Mouse (Mus musculus) forebrain, embryonic 12.5 days (tissue): ENCODE data around the gene Alkbh7. TPM values are rescaled to one million over a fixed set of nuclear protein-coding genes. Genes with fewer than 3 reads are reported as not detected.

Experiments used
- ATAC-seq: fragments of 200-750 bp; cut with Nextera tagmentation; 2 replicates; pipeline ENCODE4 v1.8.0; 2017; ENCODE audit warnings: moderate TSS enrichment; ENCODE audit not compliant: low FRiP score
- H3K27ac ChIP-seq: fragments of 300-500 bp; sonication (generic); 2 replicates; pipeline ENCODE4 v1.5.1; 2016; ENCODE audit warnings: mild to moderate bottlenecking
- H3K27me3 ChIP-seq: fragments of 300-500 bp; sonication (generic); 2 replicates; pipeline ENCODE4 v1.6.1; 2016; ENCODE audit warnings: mild to moderate bottlenecking
- H3K36me3 ChIP-seq: fragments of 300-500 bp; sonication (generic); replicated peaks from 2 replicates; pipeline ENCODE4 v1.6.1; 2016; ENCODE audit warnings: mild to moderate bottlenecking
- H3K4me1 ChIP-seq: fragments of 300-500 bp; sonication (generic); 2 replicates; pipeline ENCODE4 v1.6.1; 2016
- H3K4me2 ChIP-seq: fragments of 300-500 bp; sonication (generic); 2 replicates; pipeline ENCODE4 v1.6.1; 2016; ENCODE audit warnings: mild to moderate bottlenecking, moderate library complexity
- H3K4me3 ChIP-seq: fragments of 300-500 bp; sonication (generic); replicated peaks from 2 replicates; pipeline ENCODE4 v1.5.1; 2016; ENCODE audit warnings: mild to moderate bottlenecking
- H3K9ac ChIP-seq: fragments of 300-500 bp; sonication (generic); 2 replicates; pipeline ENCODE4 v1.6.1; 2016; ENCODE audit warnings: mild to moderate bottlenecking
- H3K9me3 ChIP-seq: fragments of 300-500 bp; sonication (generic); 2 replicates; pipeline ENCODE4 v1.6.1; 2016
- WGBS: fragments of 180-500 bp; shearing (Covaris S2); methylation state at CpG from one replicate; pipeline ENCODE4 v1.1.7; 2016; 5-methylcytosine and 5-hydroxymethylcytosine counted together
- polyA plus RNA-seq: library from polyadenylated mRNA; unstranded; fragments of >200 nt; fragmentation: Nextera tagmentation; extraction: Ambion mirVana; gene quantifications from 2 replicates; pipeline ENCODE4 v1.2.1, GENCODE M21; 2016

Alkbh7 gene
- polyA plus RNA-seq, 1 experiment from 2014 or later: 30.0 TPM

DNA sequence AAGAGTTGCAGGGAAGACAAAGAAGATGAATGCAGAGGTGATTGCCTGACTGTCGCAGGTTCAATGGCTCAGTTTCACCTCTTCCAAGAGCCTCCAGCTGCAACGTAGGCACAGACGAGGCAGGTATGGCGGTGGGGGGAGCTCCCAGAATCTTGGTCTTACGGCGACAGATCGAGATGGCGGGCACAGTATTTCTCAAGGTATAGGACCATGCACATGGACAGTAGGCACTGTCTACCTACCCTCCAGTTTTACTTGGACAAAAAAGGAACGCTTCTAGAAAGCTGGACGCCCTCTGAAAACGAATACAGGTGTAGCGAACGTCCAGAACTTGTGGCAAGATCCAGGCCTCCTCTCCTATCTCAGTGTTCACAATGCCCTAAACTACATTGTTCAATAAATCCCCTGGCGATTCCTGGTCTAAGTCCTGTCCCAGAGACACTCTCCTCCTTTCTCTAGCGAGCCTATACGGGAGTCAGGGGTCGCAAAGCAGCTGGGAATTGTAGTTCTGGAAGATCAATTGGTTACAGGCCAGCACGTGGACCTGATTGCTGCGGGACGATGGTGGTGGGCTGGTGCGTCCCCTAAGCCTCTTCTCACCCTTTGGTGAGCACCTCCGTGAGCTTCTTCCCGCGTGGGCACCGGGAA lies 7.5 kb upstream of the Alkbh7 start:
- Histone ChIP-seq H3K36me3 (peaks cover 27% of the 10 kb centered on the region), H3K4me1 (peaks cover 14% of the 10 kb centered on the region), H3K4me3 (peak overlapping the region; percentile 62), H3K27me3 (no peaks in the 10 kb centered on the region), H3K9me3 (no peaks in the 10 kb centered on the region), H3K4me2 (peak overlapping the region; percentile 64), H3K9ac (peak overlapping the region; percentile 69), H3K27ac (peak overlapping the region; percentile 70)
- WGBS: 2% methylated on average over 25 of the region's 25 CpGs
- ATAC-seq: peak; percentile 92

DNA sequence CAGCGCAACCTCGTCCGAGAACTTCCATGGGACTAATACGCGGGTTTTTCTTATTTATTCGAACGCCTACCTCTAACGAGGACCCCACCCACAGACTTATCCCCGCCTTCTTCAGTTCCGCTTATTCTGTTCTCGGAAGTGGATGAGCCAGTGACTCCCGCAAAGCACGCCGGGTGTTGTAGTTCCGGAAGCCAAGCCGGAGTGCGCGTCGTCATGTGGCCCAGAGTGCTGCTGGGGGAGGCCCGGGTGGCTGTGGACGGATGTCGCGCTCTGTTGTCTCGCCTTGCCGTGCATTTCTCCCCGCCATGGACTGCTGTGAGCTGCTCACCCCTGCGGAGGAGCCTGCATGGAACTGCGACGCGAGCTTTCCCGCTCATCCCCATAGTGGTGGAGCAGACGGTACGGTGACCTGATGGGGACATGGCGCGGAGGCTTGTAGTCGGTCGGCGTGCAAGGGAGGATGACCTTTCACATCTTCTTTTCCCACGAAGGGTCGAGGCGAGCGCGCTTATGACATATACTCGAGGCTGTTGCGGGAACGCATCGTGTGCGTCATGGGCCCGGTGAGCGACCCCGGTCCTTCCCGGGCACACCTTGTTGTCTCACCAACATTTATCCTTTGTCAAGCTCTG lies 6.9 kb upstream of the Alkbh7 start, which contains the start of gene Clpp:
Gene Clpp, plus strand, starts transcription at position 191 of the 632 bp plus-strand sequence.
- peak within 1 kb of the TSS; percentile 62 for H3K4me3 ChIP-seq
- peak within 1 kb of the TSS; percentile 64 for H3K4me2 ChIP-seq
- peak within 1 kb of the TSS; percentile 70 for H3K27ac ChIP-seq
- WGBS: under 1% methylated on average over 52 of the region's 52 CpGs
- peak within 1 kb of the TSS; percentile 69 for H3K9ac ChIP-seq
- peaks cover 14% of the 10 kb centered on the region for H3K4me1 ChIP-seq
- H3K9me3 ChIP-seq: no peaks in the 10 kb centered on the region
- H3K27me3 ChIP-seq: no peaks in the 10 kb centered on the region
- H3K36me3 ChIP-seq: peaks cover 32% of the 10 kb centered on the region
- ATAC-seq: peak; percentile 96

DNA sequence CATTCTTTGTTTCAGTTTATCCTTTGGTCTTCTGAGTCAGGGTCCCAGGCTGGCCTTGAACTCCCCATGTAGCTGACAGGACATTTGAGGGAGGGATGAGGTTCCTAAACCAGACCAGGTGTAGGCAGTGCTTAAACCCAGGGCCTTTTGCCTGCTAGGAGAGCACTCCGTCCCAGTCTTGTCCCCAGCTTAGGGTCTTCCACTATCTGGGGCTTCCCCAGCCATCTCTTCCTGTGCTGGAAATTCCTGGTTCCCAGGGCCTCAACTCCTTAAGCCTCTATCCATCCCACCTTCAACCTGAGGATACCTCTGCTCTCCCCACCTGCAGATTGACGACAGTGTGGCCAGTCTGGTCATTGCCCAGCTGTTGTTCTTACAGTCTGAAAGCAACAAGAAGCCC lies 6.2 kb upstream of the Alkbh7 start:
- WGBS: 72% methylated on average over 2 of the region's 2 CpGs
- Histone ChIP-seq H3K4me2 (peak overlapping the region; percentile 64), H3K4me1 (peaks cover 14% of the 10 kb centered on the region), H3K27me3 (no peaks in the 10 kb centered on the region), H3K9ac (peak overlapping the region; percentile 69), H3K9me3 (no peaks in the 10 kb centered on the region), H3K36me3 (peaks cover 39% of the 10 kb centered on the region), H3K27ac (no peak overlapping the region), H3K4me3 (peak overlapping the region; percentile 62)
- no peak for ATAC-seq

DNA sequence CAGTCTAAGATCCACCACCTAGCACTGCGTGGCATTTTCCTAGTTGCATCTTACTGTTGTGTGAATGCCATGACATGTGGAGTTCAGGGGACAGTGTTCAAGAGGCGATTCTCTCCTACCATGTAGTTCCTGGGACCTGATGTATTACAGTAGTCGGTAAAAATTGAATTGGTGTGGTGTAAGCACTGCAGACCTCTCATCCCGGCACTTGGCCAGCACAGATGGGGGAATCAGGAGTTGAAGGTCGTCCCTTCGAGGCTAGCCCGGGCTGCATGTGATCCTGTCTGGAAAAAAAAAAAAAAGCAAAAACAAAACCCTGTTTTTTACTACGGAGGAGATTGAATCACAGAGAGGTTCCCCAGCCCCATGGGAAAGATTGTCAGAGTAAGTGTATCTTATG lies 2.1 kb upstream of the Alkbh7 start:
- H3K36me3 ChIP-seq: peaks cover 57% of the 10 kb centered on the region
- ATAC-seq: no peak
- no peak overlapping the region for H3K4me3 ChIP-seq
- WGBS: 93% methylated on average over 8 of the region's 8 CpGs
- no peaks in the 10 kb centered on the region for H3K27me3 ChIP-seq
- H3K9me3 ChIP-seq: no peaks in the 10 kb centered on the region
- H3K4me2 ChIP-seq: no peak overlapping the region
- no peak overlapping the region for H3K27ac ChIP-seq
- peaks cover 29% of the 10 kb centered on the region for H3K4me1 ChIP-seq
- no peak overlapping the region for H3K9ac ChIP-seq

DNA sequence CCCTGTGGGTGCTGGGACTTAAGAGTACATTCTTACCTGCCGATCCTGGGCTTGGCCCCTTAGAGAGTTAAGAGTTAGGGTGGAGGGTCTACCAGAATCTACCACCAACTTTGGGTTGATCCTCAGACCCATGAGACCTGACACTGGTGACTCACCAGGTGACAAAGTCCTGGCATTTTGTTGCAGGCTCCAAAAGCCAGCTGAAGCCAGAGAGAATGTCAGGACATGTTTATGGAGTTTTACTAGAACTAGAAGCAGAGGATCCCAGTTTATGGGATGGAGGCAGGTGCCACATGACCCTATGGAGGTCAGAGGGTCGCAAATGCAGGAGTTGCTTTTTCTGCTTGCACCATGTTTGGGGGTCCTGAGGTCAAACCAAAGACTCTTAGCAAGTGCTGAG lies 633 bp upstream of the Alkbh7 start:
- Histone ChIP-seq H3K27me3 (no peaks in the 10 kb centered on the region), H3K36me3 (peaks cover 56% of the 10 kb centered on the region), H3K9me3 (no peaks in the 10 kb centered on the region), H3K27ac (no peak overlapping the region; the same call in 1 of the 2 replicates), H3K4me2 (peak overlapping the region; percentile 68), H3K4me3 (no peak overlapping the region), H3K4me1 (peaks cover 21% of the 10 kb centered on the region), H3K9ac (no peak overlapping the region)
- 77% methylated on average over 2 of the region's 2 CpGs for whole genome bisulfite sequencing
- ATAC-seq: no peak

DNA sequence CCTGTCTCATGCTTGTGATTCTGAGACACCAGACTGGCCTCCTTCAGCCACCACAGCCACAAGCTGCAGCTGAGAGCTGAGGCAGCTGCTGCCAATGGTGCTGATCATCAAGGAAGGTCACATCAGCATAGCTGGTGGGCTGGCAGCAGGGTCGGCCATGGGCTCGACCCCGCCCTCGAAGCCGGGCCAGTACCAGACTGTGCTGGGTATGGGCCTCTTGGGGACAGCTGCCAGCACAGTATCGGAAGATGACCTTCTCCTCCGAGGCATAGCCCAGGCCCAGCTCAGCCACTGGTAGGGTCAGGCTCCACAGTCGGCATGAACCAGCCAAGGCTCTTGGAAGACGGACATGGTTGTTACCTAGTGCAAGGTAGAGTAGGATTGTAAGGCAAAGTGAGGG lies 2.3 kb downstream of the Alkbh7 start:
- peaks cover 16% of the 10 kb centered on the region for H3K4me1 ChIP-seq
- no peak overlapping the region for H3K4me2 ChIP-seq
- H3K9me3 ChIP-seq: no peaks in the 10 kb centered on the region
- H3K27me3 ChIP-seq: no peaks in the 10 kb centered on the region
- no peak overlapping the region for H3K4me3 ChIP-seq
- no peak overlapping the region for H3K27ac ChIP-seq
- H3K9ac ChIP-seq: no peak overlapping the region
- peaks cover 54% of the 10 kb centered on the region for H3K36me3 ChIP-seq
- no peak for ATAC-seq
- WGBS: 94% methylated on average over 9 of the region's 9 CpGs

DNA sequence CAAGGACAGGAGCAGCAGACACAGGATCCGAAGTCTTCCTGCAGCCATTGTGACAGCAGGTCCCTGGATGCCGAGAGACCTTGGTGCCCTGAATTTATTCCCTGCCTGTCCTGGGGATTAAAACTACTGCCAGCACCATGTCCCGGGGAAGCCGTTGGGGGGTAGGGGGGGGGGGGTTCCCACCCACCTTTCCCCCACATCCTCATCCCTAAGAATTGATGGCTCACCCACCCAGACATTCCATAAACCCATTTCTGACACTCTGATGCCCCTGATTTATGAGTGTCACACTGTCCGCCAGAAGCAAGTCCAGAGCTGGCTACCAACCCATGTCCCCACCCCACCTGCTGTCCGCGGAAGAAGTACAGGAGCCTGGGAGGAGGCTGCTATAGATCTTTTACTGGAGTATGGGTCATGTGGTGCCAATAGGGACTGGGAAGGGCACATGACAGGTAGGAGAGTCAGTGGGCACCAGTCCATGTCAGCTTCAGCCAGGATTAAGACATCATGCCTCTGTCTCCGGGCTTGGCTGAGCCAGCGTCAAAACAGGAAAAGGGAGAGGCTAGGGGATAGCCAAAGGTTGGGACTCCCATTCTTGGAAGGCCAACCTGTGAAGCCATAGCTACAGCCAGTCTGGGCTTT lies 3.0 kb downstream of the Alkbh7 start, which contains the start of gene Pspn:
Gene Pspn, minus strand, starts transcription at position 51 of the 642 bp plus-strand sequence.
- Histone ChIP-seq H3K4me3 (no peak within 1 kb of the TSS), H3K4me1 (peaks cover 16% of the 10 kb centered on the region), H3K27me3 (no peaks in the 10 kb centered on the region), H3K9ac (no peak within 1 kb of the TSS), H3K36me3 (peaks cover 53% of the 10 kb centered on the region), H3K27ac (no peak within 1 kb of the TSS), H3K4me2 (no peak within 1 kb of the TSS), H3K9me3 (no peaks in the 10 kb centered on the region)
- no peak for ATAC-seq
- 88% methylated on average over 9 of the region's 9 CpGs for WGBS

DNA sequence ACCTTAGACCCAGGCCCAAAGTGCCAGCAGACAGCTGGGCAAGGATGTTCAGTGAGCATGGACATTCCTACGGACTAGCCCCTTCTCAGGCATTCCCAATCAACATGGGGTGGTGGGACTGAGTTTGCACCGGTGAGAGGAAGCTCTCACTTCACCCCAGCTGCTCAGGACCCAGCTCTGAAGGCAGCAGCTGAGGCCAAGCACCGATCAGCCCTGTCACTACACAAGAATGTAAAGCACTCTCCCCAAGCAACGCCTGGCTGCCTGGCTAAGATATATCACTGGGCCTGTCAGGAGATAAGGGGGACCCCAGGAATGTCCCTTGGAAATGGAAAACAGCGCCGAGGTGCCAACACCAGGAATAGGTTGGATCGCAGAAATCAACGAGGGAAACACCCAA lies 4.1 kb downstream of the Alkbh7 start:
- no peak for ATAC-seq
- H3K36me3 ChIP-seq: peaks cover 54% of the 10 kb centered on the region
- no peak overlapping the region for H3K9ac ChIP-seq
- H3K4me3 ChIP-seq: no peak overlapping the region
- H3K27ac ChIP-seq: no peak overlapping the region
- WGBS: 78% methylated on average over 8 of the region's 8 CpGs
- H3K27me3 ChIP-seq: no peaks in the 10 kb centered on the region
- no peak overlapping the region for H3K4me2 ChIP-seq
- peaks cover 16% of the 10 kb centered on the region for H3K4me1 ChIP-seq
- H3K9me3 ChIP-seq: no peaks in the 10 kb centered on the region

DNA sequence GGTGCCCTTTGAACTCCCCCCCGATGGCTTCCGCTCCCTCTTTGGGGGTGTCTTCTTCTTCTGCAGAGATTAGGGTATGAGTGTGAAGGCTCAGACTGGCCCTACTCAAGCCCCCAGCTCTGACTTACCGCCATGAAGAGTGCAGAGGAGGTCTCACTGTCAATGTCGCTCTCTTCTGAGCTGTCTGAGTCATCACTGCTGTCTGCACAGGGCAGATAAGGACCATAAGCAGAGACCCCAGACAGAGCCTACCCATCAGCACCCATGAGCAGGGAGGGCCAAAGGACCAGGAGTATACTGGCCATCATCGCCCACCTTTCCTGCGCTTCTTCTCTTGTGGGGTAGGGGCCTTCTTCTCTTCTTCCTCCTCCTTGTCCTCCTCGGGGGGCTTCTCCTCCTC lies 6.9 kb downstream of the Alkbh7 start:
- peaks cover 75% of the 10 kb centered on the region for H3K36me3 ChIP-seq
- WGBS: 96% methylated on average over 7 of the region's 7 CpGs
- ATAC-seq: no peak

DNA sequence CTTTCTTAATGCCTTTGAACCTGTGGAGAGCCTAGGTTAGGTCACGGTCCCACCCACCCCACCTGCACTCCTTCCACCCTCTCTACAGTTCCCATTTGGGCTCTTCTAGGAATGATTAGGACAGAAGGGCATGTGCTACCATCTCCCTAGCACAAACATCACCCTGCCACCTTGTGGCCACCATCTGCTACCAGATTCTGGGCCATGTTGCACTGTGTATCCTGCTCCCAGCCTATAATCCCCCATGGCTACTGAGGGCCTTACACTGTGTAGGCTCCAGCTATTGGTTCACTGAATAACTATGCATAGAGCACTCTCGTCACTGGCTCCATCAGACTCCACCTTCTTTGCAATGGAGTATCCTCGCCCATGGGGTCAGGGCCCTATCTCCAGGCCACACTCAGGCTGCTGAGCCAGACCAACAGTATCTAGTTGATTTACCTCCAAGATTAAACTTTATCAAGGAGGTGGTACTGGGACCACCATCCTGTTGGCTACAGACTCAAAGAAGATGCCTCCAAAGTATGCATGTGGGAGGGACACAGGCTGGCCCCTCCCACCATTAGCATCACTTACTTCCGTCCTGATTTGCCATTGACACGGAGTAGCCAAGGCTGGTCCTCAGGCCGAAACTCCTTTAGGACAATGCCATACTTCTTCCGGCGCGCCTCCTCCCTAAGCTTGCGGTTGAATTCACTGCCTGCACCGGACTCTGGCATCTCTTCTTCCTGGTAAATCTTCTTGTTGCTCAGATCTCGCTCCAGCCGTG lies 10.2 kb downstream of the Alkbh7 start:
- H3K9me3 ChIP-seq: no peaks in the 10 kb centered on the region
- H3K36me3 ChIP-seq: peaks cover 70% of the 10 kb centered on the region
- no peak overlapping the region for H3K4me3 ChIP-seq
- H3K27me3 ChIP-seq: no peaks in the 10 kb centered on the region
- no peak overlapping the region for H3K4me2 ChIP-seq
- H3K27ac ChIP-seq: no peak overlapping the region
- no peak overlapping the region for H3K9ac ChIP-seq
- H3K4me1 ChIP-seq: peaks cover 20% of the 10 kb centered on the region
- 93% methylated on average over 13 of the region's 13 CpGs for WGBS
- no peak for ATAC-seq

More for the DNA sequence above, 6.9 kb downstream of the Alkbh7 start:
- Histone ChIP-seq H3K27ac (no peak overlapping the region), H3K4me3 (no peak overlapping the region), H3K27me3 (no peaks in the 10 kb centered on the region), H3K9ac (no peak overlapping the region), H3K4me1 (no peaks in the 10 kb centered on the region), H3K9me3 (no peaks in the 10 kb centered on the region), H3K4me2 (no peak overlapping the region)

DNA sequence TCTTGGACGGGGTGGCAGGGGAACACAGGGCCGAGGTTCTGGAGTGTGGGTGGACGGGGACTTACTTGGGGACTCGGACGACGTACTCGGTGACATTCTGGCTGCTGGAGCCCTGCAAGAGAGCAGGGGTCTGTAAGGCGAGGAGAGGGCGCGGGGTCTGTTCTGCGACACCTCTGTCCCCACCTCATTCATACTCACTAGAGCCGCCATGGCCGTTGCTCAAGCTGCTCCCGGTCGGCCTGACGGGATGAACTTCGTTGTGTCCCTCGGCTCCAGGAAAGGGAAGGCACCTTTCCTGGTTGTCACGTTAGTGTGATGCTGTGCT lies 13.7 kb downstream of the Alkbh7 start:
- Histone ChIP-seq H3K9me3 (no peaks in the 10 kb centered on the region), H3K4me3 (peak overlapping the region; percentile 72), H3K4me1 (peaks cover 24% of the 10 kb centered on the region), H3K9ac (peak overlapping the region; percentile 81), H3K36me3 (peaks cover 36% of the 10 kb centered on the region), H3K27me3 (no peaks in the 10 kb centered on the region), H3K27ac (peak overlapping the region; percentile 51), H3K4me2 (peak overlapping the region; percentile 88)
- peak; percentile 54 for ATAC-seq
- WGBS: 1% methylated on average over 19 of the region's 19 CpGs
